Mouse (Mus musculus) inflammation-experienced regulatory T-cells, adult 6 months (primary cell): Measurements from ENCODE around the gene Zfp697. TPM values are rescaled to one million over a fixed set of nuclear protein-coding genes. Genes with fewer than 3 reads are reported as not detected.
"Not testable (repeated sequence)": the region's sequence is repeated elsewhere in the genome, so short reads cannot be mapped to it uniquely, and the experiment has no call there.

ENCODE experiments used
- ATAC-seq: one replicate; pipeline ENCODE4 v1.8.0; 2017
- polyA plus RNA-seq, 3 experiments: library from polyadenylated mRNA; unstranded; fragments of 100-300 nt; shearing (Covaris generic); gene quantifications; one replicate each; pipeline ENCODE4 v1.2.1; 2017

Zfp697 gene
- polyA plus RNA-seq, 3 experiments from 2014 or later: not detected

DNA sequence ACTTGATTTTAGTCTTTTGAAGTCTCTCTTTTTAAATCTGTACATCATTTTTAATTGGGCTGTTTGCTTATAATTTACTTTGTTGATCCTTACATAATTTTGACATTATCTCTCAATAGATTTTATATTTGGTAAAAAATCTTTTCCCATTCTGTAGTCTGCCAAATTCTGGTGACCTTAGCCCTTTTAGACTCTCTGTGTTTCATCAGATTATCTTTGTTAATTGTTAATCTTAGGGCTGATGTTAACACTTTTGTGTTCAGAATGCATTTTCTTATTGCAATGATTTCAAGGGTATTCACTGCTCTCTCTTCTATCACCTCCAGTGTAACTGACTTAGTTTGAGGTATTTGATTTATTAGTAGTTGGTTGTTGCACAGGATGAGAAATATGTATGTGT is 338.5 kb downstream of the Zfp697 start:
- ATAC-seq: no peak

DNA sequence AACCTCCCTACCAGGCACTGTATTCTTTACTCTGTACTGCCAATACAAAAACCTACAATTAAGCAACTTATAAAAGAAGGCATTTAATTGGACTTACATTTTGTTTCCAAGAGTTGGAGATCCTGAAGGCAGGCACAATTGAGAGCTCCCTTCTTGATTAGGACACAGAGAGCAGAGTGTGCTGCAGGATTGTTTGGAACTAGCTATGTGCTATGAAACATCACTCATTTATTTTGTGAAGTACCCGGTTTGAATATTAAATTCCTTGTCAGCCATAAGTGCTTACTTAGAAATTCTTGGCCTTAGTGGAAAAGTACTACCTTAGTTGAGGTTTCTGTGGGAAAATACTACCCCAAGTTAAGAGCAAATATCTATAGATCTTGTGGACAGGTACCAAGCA is 342.1 kb downstream of the Zfp697 start, which contains the start of gene Hsd3b2:
TSS of gene Hsd3b2 (minus strand) at position 168 of the 400 bp plus-strand sequence.
- no peak for ATAC-seq

DNA sequence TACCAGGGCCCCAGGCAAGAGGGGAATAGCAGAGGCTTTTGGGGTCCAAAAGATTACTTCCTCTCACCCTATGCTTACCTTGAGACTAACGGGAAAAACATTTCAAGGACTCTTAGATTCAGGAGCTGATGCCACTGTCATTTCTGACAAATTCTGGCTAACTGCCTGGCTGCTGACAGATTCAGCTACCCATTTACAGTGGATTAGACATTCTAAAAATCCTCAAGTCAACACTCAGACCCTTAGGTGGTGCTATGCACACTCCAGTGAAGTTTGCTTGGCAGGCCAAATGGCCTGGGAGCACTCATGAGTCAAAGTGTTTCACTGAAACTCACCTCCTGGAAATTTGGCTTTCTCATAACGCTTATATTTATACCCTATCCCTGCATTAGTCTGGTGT is 344.0 kb downstream of the Zfp697 start:
- no peak for ATAC-seq

DNA sequence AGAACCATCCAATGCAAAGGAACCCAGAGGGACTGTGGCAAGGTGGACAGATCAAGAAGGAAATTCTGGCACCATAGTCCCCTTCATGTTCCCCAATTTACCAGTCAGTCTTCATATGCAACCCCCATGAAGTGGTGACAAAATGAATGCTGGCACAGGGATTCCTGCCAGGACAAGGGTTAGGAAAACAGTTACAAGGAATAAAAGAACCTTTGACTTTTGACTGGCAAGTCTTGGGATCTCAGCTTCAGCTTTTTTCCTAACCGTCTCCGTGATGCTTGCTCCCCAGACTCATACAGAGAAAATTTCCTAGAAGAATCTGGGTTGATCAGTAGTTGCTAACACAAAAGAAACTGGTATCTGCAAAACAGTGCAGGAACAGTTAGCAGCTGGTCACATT is 351.5 kb downstream of the Zfp697 start:
- no peak for ATAC-seq

DNA sequence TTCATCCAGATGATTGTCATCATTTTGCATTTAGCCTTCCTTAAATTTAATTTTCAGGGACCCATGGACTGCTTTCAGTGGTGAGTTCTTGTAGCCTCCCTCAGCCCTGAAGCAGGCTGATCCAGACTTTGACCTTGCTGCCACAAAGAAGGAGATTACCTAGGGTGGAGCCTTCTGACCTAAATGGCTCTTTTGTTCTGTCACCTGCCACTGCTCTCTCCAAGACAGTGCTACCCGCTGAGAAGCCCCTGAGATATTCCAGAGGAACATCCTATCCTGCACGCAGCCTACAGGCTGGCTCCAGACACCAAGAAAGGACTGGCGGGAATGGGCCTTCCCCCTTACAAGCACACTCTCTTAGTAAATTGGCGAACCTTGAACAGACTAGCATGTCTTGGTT is 352.1 kb downstream of the Zfp697 start:
- ATAC-seq: no peak

DNA sequence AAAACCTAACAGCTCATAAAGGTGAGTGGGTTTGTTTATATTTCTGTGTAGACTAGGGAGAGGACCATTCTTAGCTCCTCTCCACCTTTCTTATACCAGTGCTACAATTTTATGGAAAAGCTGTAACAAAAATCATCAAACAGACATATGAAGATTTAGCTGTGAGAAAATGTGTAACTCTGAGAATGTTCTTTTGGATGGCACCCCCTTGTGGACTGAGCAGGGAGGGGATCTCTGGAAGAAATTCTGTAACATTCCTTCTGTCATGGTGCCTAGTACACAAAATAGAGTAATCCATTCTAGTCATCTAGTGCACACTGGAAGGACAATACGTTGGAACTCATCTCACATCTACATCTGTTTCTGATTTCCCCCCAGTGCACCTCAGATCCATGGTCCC is 358.8 kb downstream of the Zfp697 start:
- ATAC-seq: not testable (repeated sequence)

DNA sequence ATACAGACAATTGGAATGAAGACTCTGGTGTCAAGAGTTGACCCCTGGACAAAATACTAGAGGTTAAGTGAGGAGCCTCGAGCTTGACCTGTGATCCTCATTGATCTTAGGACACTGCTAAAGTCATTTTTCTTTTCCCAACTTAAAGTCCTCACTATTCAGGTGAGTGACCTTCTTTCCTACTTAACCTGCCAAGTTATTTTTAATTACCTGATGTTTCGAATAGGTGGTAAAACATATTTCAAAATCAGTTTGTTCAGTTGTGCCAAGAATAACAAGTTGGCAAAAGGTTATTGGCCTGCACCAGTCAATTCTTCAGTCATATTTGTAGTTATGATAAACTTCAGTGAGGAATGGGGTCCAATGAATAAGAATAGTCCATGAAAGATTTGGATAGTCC is 369.9 kb downstream of the Zfp697 start:
- ATAC-seq: no peak

DNA sequence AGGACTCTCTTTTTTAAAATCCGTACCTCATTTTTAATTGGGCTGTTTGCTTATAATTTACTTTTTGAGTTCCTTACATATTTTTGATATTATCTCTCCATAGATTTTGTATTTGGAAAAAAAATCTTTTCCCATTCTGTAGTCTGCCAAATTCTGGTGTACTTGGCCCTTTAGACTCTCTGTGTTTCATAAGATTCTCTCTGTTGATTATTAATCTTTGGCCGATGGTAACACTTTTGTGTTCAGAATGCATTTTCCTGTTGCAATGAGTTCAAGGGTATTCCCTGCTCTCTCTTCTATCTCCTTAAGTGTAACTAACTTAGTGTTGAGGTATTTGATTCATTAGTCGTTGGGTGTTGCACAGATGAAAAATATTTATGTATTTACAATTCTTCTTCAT is 374.6 kb downstream of the Zfp697 start:
- ATAC-seq: no peak

DNA sequence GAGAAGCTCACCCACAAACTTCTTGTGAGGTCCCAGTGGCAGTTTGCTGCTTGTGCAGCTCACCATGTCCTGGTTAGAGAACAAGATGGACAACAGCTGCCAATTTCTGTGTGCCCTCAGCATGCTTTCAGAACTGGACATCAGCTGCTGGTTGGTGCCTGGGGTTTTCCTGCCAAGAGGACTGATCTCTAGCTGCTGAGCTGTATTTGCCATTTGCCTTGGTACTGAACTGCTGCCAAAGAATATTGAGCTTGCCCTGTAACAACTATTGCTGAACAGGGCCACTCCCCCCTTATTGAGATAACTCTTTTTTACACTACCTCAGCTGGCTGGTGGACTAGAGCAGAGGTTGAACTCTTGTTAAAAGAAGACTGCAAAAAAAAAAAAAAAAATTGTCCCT is 381.9 kb downstream of the Zfp697 start:
- no peak for ATAC-seq

DNA sequence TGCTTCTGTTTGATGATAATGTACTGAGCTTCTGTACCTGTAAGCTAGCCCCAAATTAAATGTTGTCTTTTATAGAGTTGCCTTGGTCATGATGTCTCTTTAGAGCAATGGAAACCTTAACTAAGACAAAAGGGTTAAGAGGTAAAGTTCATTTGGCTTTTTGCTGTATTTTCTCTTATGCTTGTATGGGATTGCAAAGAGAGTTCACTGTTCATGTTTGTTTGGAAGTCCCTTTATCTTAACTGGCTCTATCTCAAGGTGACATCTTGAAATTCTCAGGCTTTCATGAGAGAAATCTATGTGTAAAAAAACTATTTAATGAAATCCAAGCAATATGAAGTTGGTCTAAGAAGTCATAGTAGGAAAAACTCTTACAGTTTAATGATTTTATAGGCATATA is 398.7 kb downstream of the Zfp697 start:
- ATAC-seq: no peak

DNA sequence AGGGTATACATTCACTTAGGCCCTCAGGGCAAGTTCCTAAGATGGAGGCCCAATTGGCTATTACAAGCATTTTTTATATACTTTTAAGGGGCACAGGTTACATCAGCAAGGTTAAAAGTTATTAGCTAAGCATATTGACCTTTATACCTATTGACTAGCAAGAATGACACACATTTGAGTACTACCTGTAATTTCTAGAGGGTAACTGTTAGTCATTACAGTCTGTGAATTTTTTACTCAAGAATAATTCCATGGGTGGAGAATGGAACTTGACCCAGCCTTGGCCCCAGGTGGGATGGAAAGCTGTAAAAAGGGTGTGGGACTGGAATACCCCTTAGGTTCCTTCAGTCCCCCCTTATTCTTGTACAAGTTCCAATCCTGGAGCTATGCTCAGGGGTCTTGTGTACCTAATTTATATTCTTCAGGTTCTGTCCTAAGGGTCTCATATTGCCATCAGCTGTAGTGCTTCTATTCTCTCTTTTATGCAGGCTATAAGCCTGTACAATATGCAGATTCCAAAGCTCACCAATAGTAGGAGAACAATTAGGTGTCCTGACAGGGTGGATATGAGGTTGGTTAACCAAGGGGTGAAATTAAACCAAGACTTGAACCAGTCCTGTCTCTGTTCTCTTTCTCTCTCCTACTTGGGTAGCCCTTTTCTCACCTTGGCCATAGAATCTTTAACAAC is 400.1 kb downstream of the Zfp697 start:
- no peak for ATAC-seq

DNA sequence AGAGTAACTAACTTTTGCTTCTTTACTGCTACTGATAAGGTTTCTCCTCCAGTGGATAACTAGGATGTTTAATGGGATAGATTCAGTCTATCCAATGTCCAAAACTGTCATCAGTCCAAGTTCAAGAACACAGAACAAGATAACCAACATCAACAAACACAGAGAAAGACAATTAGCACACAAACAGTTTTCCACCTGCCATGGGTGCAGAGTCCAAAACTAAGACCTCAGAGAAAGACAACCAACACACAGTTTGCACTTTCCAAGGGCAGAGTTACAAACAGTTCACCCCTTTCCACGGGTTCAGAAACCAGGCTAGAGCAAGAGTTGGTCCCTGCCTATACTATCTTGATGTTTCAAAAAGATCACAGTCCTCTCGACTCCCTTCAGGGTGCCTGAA is 404.3 kb downstream of the Zfp697 start:
- ATAC-seq: no peak

Other genes starting within 250 kb of the Zfp697 start
- gene Adam30, start 221.8 kb upstream of the Zfp697 start, polyA plus RNA-seq: not detected
- gene Reg4, start 160.3 kb upstream of the Zfp697 start, polyA plus RNA-seq: not detected
- gene Hmgcs2, start 102.0 kb upstream of the Zfp697 start, polyA plus RNA-seq: not detected
- gene Phgdh, start 42.5 kb upstream of the Zfp697 start, polyA plus RNA-seq: 100 to 1,000 TPM in 2 of 3 experiments, 10 to 100 TPM in 1; 88.7 to 105 (median 101) TPM
- not detected for gene Gm4450, start 74.7 kb downstream of the Zfp697 start, polyA plus RNA-seq
- not detected for gene Hsd3b4, start 128.1 kb downstream of the Zfp697 start, polyA plus RNA-seq
- not detected for gene Gm10681, start 206.3 kb downstream of the Zfp697 start, polyA plus RNA-seq
- not detected for gene Hsd3b5, start 247.8 kb downstream of the Zfp697 start, polyA plus RNA-seq